Mouse (Mus musculus): ENCODE results near the gene Camk2b.
"Not testable (repeated sequence)": the region's sequence is repeated elsewhere in the genome, so short reads cannot be mapped to it uniquely, and the experiment has no call there.

Camk2b gene

GRCm38 (mm10) chr11:5942966-5943365 lies 123.2 kb downstream of the Camk2b start:
- no peak for DNase-seq (ENCODE audit: low spot score)

GRCm38 (mm10) chr11:5934531-5934930 lies 131.6 kb downstream of the Camk2b start:
- not testable (repeated sequence) for DNase-seq (ENCODE audit: low spot score)

- not testable (repeated sequence) for DNase-seq (ENCODE audit: low spot score)
These were observed 134.2 kb downstream of the Camk2b start for GRCm38 (mm10) chr11:5931947-5932346.

- no peak for DNase-seq (ENCODE audit: low spot score)
These were observed 135.6 kb downstream of the Camk2b start for GRCm38 (mm10) chr11:5930578-5930977.

DNA sequence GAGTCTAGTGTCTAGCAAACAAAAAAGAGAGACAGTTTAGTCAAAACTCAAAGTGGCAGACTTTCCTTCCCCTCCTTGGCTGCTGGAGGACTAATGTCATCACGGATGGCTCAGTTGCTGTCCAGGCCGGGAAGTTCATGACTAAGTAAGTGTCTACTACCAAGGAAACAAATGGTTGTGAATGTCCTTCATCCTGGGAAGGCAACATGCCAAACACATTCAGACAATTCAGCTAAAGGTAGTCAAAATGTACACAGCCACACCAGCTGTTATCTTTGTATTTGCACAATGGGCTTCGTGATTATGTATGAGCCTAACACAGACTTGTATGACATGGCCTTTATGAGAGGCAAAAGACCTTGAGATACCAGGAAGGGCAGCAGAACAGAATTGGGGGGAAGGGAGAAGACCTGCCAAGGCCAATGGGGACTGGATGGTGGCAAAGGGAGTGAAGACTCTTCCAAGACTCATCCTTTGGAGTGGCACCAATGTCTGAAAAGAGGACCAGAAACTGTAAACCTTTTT lies 139.4 kb downstream of the Camk2b start:
- no peak for DNase-seq (ENCODE audit: low spot score)

- no peak for DNase-seq (ENCODE audit: low spot score)
These were observed 141.5 kb downstream of the Camk2b start for GRCm38 (mm10) chr11:5924699-5925098.

GRCm38 (mm10) chr11:5920323-5920960 lies 145.7 kb downstream of the Camk2b start:
- DNase-seq (ENCODE audit: low spot score) = no peak

Measured in c-Kit-positive CD71-positive TER-119-positive erythroid progenitor cells, embryonic 14.5 days (primary cell).